Mouse (Mus musculus) G1E (cell line): ENCODE measurements around the gene Bbs9.

ENCODE experiments used
- GATA1 ChIP-seq: IDR thresholded peaks from 2 replicates; pipeline ENCODE4 v1.6.1; 2012; ENCODE audit warnings: borderline replicate concordance, low read length, inconsistent platforms, mixed read lengths
- POLR2AphosphoS5 ChIP-seq: IDR thresholded peaks from 2 replicates; pipeline ENCODE4 v1.6.1; 2012; ENCODE audit warnings: low read depth, low read length, inconsistent platforms; ENCODE audit not compliant: insufficient replicate concordance

DNA sequence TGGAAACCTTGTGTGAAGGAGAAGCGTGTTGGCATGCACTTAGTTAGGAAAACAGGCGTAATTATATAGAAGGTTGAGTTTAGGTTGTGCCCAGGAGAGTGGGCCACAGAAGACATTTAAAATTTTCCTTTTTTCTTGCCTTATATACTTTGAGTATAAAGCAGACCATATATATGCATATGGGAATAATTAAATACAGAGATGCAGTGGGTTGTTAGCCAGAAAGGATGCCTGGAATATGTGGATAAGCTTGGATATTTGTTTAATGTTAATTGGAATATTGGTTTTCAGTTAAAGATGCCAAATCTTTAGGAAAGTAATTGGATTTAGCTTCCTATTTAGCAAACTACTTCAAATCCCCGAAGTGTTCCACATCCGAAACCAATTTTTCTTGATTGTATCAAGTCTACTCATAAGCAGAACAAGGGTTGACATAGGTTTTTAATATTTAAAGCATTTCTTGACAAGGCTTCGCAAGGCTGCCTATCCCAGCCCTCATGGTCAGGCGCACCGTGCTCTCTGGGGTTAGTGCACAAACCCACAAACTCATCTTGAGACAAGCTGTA, 221.4 kb downstream of the Bbs9 start:
- TF ChIP-seq POLR2AphosphoS5: no peak
- no peak for TF ChIP-seq GATA1
